Mouse (Mus musculus) B cell, adult 67 days (primary cell): Measurements from ENCODE around the gene Zfp217. TPM values are rescaled to one million over a fixed set of nuclear protein-coding genes. Genes with fewer than 3 reads are reported as not detected.

ENCODE experiments used
- total RNA-seq, 2 experiments: library from RNA; stranded (reverse); gene quantifications; 4 replicates each; pipeline ENCODE4 v1.2.4; 2023

The Zfp217 gene
- total RNA-seq, result 10 to 100 TPM; 63.0 to 71.3 TPM

DNA sequence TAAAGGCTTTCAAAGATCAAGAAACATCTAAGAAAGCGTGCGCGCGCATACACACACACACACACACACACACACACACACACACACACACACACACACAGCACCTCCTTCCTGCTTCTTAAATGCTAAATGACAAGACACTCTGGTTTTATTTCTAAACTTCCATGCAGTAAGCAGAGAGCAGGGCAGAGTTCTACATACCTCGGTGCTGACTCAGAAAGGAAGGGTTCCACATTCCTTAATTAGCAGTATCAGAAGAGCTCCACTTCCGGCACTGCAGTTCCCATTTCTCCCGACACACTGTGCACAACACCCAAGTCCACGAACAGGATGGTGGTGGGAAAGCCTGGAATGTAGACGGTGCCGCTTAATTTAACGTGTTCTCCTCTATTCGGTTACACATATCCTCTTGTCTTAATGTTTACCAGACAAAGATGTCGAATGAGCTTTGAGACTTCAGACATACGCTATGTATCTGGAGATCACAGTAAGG lies at the start of gene Zfp217:
TSS of gene Zfp217 (minus strand) at position 443 of the 493 bp plus-strand sequence.

